Mouse (Mus musculus): ENCODE data around the gene Elk4.

Elk4 gene

GRCm38 (mm10) chr1:132014800-132015199 is 7.4 kb downstream of the Elk4 start:
- no peak for DNase-seq (ENCODE audit: low spot score in 2 of 2)

GRCm38 (mm10) chr1:132016691-132017090 is 9.3 kb downstream of the Elk4 start:
- no peak for DNase-seq (ENCODE audit: low spot score in 2 of 2)

GRCm38 (mm10) chr1:132019876-132020275 is 12.5 kb downstream of the Elk4 start:
- DNase-seq (ENCODE audit: low spot score in 2 of 2) = no peak

DNA sequence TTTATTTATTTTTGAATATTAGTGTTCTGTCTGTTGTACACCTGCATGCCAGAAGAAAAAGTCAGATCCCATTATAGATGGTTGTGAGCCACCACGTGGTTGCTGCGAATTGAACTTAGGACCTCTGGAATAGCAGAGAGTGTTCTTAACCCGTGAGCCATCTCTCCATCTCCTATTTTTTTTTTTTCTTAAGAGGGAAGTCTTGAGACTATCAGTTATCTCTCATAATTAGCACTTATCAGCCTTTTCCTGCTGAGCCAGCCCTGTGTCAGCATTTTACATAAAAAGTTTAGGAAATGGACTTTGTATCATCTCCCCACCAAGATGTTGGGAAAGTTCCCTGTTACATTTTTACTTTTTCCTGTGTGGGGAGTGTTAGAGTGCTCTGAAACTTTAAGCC is 14.7 kb downstream of the Elk4 start:
- no peak for DNase-seq (ENCODE audit: low spot score in 2 of 2)

DNA sequence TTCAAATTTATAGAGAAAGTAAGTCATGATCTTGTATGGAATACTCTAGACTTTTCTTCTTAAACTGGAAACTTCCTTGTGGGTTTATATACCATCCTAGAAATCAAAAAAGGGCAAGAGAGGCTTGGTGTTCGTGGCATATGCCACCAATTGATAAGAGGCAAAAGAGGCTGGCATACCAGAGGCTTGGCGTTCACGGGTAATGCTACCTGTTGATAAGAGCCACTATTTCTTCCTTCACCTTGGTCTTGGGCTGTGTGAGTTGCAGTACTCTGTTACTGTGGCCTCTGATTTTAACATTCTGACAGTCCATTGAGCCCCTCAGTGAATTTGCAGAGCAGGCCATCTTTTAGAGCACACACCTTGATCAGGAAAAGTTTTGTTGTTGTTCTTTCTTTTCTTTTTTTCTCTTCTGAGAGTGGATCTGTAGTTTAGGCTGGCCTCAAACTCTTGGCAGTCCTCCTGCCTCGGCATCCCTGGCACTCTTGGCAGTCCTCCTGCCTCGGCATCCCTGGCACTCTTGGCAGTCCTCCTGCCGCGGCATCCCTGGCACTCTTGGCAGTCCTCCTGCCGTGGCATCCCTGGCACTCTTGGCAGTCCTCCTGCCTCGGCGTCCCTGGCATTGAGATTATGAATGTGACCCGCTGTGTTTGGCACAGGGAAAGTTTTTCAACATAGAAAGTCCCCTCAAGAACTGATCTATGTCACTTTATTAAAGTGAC is 19.7 kb downstream of the Elk4 start:
- no peak for DNase-seq (ENCODE audit: low spot score in 2 of 2)

- peak in 1 of 2 experiments; percentile 44 for DNase-seq (ENCODE audit: low spot score in 2 of 2)
Measured at GRCm38 (mm10) chr1:132027978-132028377, 20.6 kb downstream of the Elk4 start.

DNA sequence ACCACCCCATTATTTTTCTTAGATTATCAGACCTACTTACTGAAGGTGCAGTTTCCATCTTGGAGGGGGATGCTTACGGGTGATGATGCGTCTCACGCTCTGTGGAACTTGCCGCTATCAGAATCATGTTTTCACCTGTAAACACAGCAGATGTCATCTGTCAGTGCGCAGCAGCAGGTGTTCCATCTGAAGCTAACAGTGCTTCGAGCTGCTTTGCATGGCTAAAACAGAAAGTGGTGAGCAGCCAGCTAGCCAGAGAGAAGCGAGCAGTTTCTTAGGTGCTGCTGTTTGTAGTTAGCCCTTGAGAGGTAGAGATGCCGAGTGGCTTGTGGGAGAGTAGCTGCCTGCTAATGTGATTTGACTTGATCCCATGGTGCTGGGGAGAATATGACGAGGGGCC is 21.0 kb downstream of the Elk4 start:
- no peak for DNase-seq (ENCODE audit: low spot score in 2 of 2)

DNA sequence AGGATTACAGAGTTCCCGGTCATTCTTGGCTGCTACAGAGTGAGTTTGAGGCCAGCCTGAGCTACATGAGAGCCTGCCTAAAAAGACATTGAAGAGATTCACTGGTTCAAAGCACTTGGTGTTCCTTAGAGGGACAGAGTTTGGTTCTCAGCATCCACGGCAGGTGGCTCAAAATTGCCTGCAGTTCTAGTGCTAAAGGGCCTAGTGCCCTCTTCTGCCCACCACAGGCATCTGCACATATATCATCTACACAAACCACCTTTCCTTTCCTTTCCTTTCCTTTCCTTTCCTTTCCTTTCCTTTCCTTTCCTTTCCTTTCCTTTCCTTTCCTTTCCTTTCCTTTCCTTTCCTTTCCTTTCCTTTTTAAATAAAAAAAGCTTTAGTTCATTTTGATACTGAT is 23.2 kb downstream of the Elk4 start:
- no peak for DNase-seq (ENCODE audit: low spot score in 2 of 2)

DNA sequence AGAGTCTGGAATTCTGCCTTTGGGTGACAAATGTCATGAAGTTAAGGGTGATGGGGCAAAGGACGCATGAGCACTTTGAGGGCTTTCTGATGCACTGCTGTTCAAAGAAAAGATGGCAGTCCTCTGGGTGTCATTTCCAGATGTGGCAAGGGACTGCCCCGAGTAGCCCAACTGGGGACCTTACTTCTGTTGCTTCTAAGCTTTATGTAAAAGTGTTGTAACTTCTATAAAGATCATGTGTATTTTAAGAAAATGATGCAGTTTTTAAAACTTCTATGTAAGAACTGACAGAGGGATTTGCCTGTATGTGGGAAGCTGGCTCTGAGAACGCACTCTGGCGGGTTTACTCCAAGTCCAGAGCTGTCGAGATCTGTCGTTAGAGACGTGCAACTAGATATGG is 24.8 kb downstream of the Elk4 start:
- DNase-seq (ENCODE audit: low spot score in 2 of 2) = no peak

DNA sequence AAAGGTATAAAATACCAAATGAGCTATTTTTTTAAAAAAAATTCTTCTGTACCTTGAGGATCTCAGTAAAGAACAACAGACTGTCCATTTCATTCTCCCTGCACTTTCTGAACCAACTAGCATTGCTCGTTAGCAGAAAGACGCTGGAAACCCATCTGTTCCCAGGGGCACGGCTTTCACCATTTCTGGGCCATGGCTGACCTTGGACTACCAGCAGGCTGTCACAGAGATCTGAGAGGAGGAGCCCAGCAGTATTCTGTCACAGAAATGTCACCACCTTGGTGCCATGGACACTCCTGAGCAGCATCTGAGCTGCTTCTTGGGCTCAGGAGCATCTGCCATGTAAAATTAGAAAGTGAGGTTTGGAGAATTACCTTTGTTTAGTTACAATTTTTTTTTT is 30.3 kb downstream of the Elk4 start:
- no peak for DNase-seq (ENCODE audit: low spot score in 2 of 2)

GRCm38 (mm10) chr1:132038753-132039152 is 31.3 kb downstream of the Elk4 start:
- no peak for DNase-seq (ENCODE audit: low spot score in 2 of 2)

DNA sequence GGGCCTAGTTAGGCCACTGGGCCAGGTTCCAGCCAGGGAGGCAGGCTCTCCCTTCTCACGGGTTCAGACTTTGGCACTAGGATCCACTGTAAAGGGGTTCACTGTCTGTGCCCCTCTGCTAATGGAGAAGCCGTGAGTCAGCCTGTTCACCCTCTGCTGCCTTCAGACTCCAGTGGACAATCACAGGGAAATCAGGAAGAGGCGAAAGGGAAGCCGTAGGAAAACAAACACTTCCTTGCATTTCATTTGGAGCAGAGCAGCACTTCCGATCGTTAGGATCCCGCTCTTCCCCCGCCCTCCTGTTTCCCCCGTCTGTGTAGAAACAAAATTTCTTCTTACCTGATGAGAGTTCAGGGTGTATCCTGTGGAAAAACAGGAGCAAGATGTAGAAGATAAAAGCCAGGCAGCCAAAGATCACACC is 32.8 kb downstream of the Elk4 start:
- DNase-seq (ENCODE audit: low spot score in 2 of 2) = no peak

- no peak for DNase-seq (ENCODE audit: low spot score in 2 of 2)
Measured at GRCm38 (mm10) chr1:132043759-132044158, 36.4 kb downstream of the Elk4 start.

- DNase-seq (ENCODE audit: low spot score in 2 of 2) = peak; percentile 36 to 57
Measured at GRCm38 (mm10) chr1:132046143-132046735, 38.8 kb downstream of the Elk4 start.

- peak; percentile 23 to 36 for DNase-seq (ENCODE audit: low spot score in 2 of 2)
Measured at GRCm38 (mm10) chr1:132051746-132052145, 44.3 kb downstream of the Elk4 start.

DNA sequence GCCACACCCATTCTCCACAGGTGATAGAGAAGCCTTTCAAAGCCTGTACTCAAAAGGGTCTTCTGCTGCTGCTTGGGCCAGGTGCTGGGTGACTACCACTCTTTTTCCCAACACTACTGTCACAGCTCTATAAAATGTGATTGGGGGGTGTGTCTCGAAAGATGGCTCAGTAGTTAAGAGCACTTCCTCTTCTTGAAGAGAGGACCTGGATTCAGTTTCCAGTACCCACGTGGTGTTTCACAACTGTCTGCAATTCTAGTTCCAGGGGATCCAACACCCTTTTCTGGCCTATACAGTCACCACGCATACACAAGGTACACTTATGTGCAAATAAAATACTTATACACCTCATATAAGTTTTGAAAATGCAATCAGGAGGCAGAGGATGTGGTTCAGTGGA is 47.0 kb downstream of the Elk4 start:
- DNase-seq (ENCODE audit: low spot score in 2 of 2) = no peak

GRCm38 (mm10) chr1:132055054-132055664 is 47.8 kb downstream of the Elk4 start:
- DNase-seq (ENCODE audit: low spot score in 2 of 2) = no peak

GRCm38 (mm10) chr1:132058558-132058957 is 51.2 kb downstream of the Elk4 start:
- no peak for DNase-seq (ENCODE audit: low spot score in 2 of 2)

- no peak for DNase-seq (ENCODE audit: low spot score in 2 of 2)
Measured at GRCm38 (mm10) chr1:132060036-132060769, 52.8 kb downstream of the Elk4 start.

- no peak for DNase-seq (ENCODE audit: low spot score in 2 of 2)
Measured at GRCm38 (mm10) chr1:132061750-132062541, 54.5 kb downstream of the Elk4 start.

GRCm38 (mm10) chr1:132063096-132063495 is 55.7 kb downstream of the Elk4 start:
- DNase-seq (ENCODE audit: low spot score in 2 of 2) = no peak

GRCm38 (mm10) chr1:132065001-132065400 is 57.6 kb downstream of the Elk4 start:
- no peak for DNase-seq (ENCODE audit: low spot score in 2 of 2)

All from urinary bladder, postnatal 36 days (tissue).